Mouse (Mus musculus) ES-Bruce4 (cell line): Measurements from ENCODE around the gene Phactr1. TPM values are rescaled to one million over a fixed set of nuclear protein-coding genes. Genes with fewer than 3 reads are reported as not detected.

ENCODE experiments used
- H3K27ac ChIP-seq: 2 replicates; pipeline ENCODE4 v1.5.1; 2012; ENCODE audit warnings: low read length, inconsistent platforms; ENCODE audit not compliant: insufficient read depth
- H3K27me3 ChIP-seq: 2 replicates; pipeline ENCODE4 v1.6.1; 2012; ENCODE audit warnings: mild to moderate bottlenecking, low read length, inconsistent platforms; ENCODE audit not compliant: control insufficient read depth, poor library complexity, insufficient read depth, severe bottlenecking
- H3K36me3 ChIP-seq: 2 replicates; pipeline ENCODE4 v1.6.1; 2012; ENCODE audit warnings: inconsistent platforms, mild to moderate bottlenecking, low read length, moderate library complexity; ENCODE audit not compliant: control insufficient read depth, poor library complexity, insufficient read depth, severe bottlenecking
- H3K4me1 ChIP-seq: one replicate; pipeline ENCODE4 v1.8.1; 2011; ENCODE audit warnings: low read length; ENCODE audit not compliant: control insufficient read depth, insufficient read depth
- H3K4me3 ChIP-seq: 2 replicates; pipeline ENCODE4 v1.5.1; 2011; ENCODE audit warnings: low read depth, mild to moderate bottlenecking, low read length
- H3K9ac ChIP-seq: 2 replicates; pipeline ENCODE4 v1.6.1; 2012; ENCODE audit warnings: low read depth, mild to moderate bottlenecking, inconsistent platforms; ENCODE audit not compliant: poor library complexity, severe bottlenecking
- H3K9me3 ChIP-seq: replicated peaks from 2 replicates; pipeline ENCODE4 v1.6.1; 2012; ENCODE audit warnings: mild to moderate bottlenecking, low read length, inconsistent platforms; ENCODE audit not compliant: control insufficient read depth, poor library complexity, insufficient read depth, severe bottlenecking
- CTCF ChIP-seq: IDR thresholded peaks from one replicate; pipeline ENCODE4 v1.8.1; 2011; ENCODE audit warnings: low read depth, low read length
- EP300 ChIP-seq: IDR thresholded peaks from 2 replicates; pipeline ENCODE4 v1.6.1; 2011; ENCODE audit warnings: low read depth, low read length; ENCODE audit not compliant: insufficient read depth
- POLR2A ChIP-seq: IDR thresholded peaks from one replicate; pipeline ENCODE4 v1.8.1; 2011; ENCODE audit warnings: low read length; ENCODE audit not compliant: insufficient read depth
- polyA plus RNA-seq: library from polyadenylated mRNA; stranded (reverse); fragments of >200 nt; gene quantifications from 2 replicates; pipeline ENCODE4 v1.2.4, GENCODE M21; 2011; ENCODE audit warnings: low read depth; ENCODE audit not compliant: missing spikeins, insufficient read depth, insufficient read length

Phactr1 gene
- polyA plus RNA-seq, 1 experiment, result 0.96 TPM

- no peaks in the 10 kb centered on the region for H3K27me3 ChIP-seq
- no peaks in the 10 kb centered on the region for H3K9me3 ChIP-seq
- no peak overlapping the region for H3K9ac ChIP-seq
- H3K36me3 ChIP-seq, result no peaks in the 10 kb centered on the region
- TF ChIP-seq POLR2A, result no peak
- no peak overlapping the region for H3K4me3 ChIP-seq
- H3K4me1 ChIP-seq, result no peaks in the 10 kb centered on the region
- no peak overlapping the region for H3K27ac ChIP-seq
These were observed 443.7 kb downstream of the Phactr1 start for GRCm38 (mm10) chr13:43123895-43124682.

GRCm38 (mm10) chr13:43124683-43125074, 444.3 kb downstream of the Phactr1 start:
- Histone ChIP-seq H3K4me1 (no peaks in the 10 kb centered on the region), H3K9ac (no peak overlapping the region), H3K27me3 (no peaks in the 10 kb centered on the region), H3K4me3 (no peak overlapping the region), H3K27ac (no peak overlapping the region), H3K9me3 (no peaks in the 10 kb centered on the region), H3K36me3 (no peaks in the 10 kb centered on the region)
- TF ChIP-seq EP300, result no peak
- TF ChIP-seq CTCF, result no peak
- TF ChIP-seq POLR2A, result no peak

DNA sequence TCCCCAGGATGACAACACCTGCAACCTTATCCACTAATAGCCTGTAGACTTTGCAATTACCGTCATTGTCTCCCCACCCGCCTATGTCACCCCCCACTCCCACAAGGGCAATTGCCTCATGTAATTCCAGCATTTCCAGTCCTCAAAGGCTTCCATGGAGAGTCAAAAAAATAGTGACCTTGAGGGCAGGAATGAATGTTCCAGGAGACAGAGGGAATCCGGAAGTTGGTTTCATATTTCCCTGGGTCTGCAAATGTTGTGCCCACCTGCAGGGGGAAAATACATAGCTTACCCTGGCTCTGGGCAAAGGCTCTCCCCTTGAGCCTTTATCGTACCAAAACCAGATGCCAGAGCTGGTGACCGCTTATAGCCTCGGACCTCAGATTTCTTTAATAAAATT, 449.7 kb downstream of the Phactr1 start:
- Histone ChIP-seq H3K27ac (no peak overlapping the region), H3K9me3 (no peaks in the 10 kb centered on the region), H3K36me3 (no peaks in the 10 kb centered on the region), H3K27me3 (no peaks in the 10 kb centered on the region), H3K4me3 (no peak overlapping the region), H3K4me1 (no peaks in the 10 kb centered on the region), H3K9ac (no peak overlapping the region)
- TF ChIP-seq POLR2A (no peak), CTCF (no peak), EP300 (no peak)

- Histone ChIP-seq H3K4me3 (no peak overlapping the region), H3K27ac (no peak overlapping the region), H3K36me3 (no peaks in the 10 kb centered on the region), H3K27me3 (no peaks in the 10 kb centered on the region), H3K4me1 (no peaks in the 10 kb centered on the region), H3K9me3 (no peaks in the 10 kb centered on the region), H3K9ac (no peak overlapping the region)
- TF ChIP-seq EP300 (no peak), POLR2A (no peak), CTCF (no peak)
These were observed 451.3 kb downstream of the Phactr1 start for GRCm38 (mm10) chr13:43131741-43132191.

DNA sequence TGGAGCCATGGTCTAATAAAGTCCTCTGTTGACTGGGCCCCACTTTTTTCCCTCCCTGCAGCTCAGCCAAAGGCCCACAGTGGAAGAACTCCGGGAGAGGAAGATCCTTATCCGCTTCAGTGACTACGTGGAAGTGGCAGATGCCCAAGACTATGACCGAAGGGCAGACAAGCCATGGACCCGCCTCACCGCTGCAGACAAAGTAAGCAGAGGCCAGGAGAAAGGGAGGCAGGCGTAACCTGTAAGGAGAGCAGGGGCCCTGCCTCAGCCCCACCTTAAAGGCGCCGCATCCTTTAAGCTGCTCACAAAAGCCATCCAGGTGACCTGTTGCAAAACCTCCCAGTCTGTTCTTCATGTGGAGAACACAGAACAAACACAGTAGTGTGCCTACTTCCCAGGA, 452.4 kb downstream of the Phactr1 start:
- Histone ChIP-seq H3K4me3 (no peak overlapping the region), H3K27me3 (no peaks in the 10 kb centered on the region), H3K9ac (no peak overlapping the region), H3K9me3 (no peaks in the 10 kb centered on the region), H3K4me1 (no peaks in the 10 kb centered on the region), H3K36me3 (no peaks in the 10 kb centered on the region), H3K27ac (no peak overlapping the region)
- no peak for TF ChIP-seq CTCF
- TF ChIP-seq EP300, result no peak

DNA sequence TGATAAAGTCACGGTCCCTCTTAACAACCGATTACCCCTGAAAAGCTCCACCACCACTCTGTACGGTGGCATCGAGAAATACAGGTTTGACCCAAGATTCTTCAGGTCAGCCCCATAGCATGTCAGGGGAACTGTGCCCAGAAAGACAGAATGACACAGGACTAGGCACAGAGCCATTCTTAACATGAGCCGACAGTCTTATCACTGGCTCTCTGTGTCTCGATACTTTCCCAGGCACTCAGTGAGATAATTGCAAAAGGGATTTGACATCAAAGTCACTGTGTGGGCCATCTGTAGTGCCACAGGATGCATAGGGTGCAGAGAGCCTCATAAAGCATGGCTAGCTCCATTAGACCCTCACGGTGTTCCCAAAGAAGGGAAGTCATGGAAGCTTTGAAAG, 453.0 kb downstream of the Phactr1 start:
- no peak overlapping the region for H3K27ac ChIP-seq
- no peaks in the 10 kb centered on the region for H3K36me3 ChIP-seq
- no peak overlapping the region for H3K4me3 ChIP-seq
- TF ChIP-seq POLR2A, result no peak
- TF ChIP-seq EP300, result no peak
- TF ChIP-seq CTCF, result no peak
- no peaks in the 10 kb centered on the region for H3K27me3 ChIP-seq
- no peak overlapping the region for H3K9ac ChIP-seq
- H3K9me3 ChIP-seq, result no peaks in the 10 kb centered on the region
- no peaks in the 10 kb centered on the region for H3K4me1 ChIP-seq
